Mouse (Mus musculus): ENCODE results near the gene Plek. TPM values are rescaled to one million over a fixed set of nuclear protein-coding genes. Genes with fewer than 3 reads are reported as not detected.

Gene Plek
- polyA plus RNA-seq, 1 experiment from 2014 or later, result 1.6 TPM

DNA sequence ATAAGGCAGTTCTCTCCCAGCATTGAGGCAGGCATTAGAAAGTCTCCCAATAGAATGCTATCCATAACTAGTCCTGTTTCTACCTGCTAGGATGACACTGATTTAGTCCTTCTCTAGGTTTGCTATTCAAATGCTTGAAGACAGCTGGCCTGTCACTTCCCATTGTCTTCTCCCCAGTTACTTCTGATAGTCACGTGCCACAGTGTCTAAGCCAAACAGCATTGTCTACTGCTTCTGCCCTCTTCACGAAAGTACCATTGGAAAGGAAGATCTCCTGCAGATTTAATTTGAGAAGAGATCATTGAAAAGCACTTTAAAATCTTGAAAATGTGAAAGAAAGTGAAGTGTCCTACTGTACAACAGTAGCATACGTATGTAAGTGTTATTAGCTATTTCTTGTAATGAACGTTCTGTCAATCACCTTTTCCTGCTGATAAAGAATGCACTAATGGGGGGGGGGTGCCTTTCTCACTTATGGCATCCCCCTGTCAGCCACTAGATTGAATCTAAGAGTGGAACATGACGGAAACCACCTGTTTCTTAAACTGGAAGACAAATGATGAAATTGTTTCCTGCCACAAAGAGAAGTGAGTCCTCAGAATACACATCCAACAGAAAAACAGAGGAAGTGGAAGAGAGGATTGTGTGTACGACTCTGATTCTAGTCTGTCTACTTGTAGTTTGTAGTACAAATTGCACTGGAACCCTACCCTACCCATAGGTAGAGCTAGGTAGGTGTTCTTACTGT, 95.9 kb downstream of the Plek start:
- no peak for ATAC-seq (ENCODE audit: low FRiP score, low TSS enrichment)
- WGBS, result 90% methylated on average over 6 of the region's 6 CpGs

DNA sequence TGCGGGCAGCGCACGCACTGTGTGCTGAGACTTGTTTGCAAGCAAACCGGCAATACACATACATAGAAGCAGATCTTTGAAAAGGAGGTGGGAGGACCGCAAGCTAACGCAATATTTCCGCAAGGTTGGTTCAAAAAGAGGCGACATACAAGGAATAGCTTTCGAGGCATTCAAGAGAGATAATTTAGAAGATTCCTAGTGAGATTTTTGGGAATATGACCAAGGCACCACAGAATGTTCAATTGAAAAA, 100.5 kb downstream of the Plek start:
- ATAC-seq (ENCODE audit: low FRiP score, low TSS enrichment), result no peak
- peak overlapping the region; percentile 83 for H3K9ac ChIP-seq (replicated peaks; ENCODE audit: low read length)
- peaks cover 12% of the 10 kb centered on the region; the same call in 1 of the 2 replicates for H3K4me1 ChIP-seq (ENCODE audit: insufficient read depth, low read length)
- peak overlapping the region; percentile 79 for H3K4me3 ChIP-seq (ENCODE audit: low read length)
- H3K27me3 ChIP-seq (ENCODE audit: insufficient read depth, low read length), result no peaks in the 10 kb centered on the region
- H3K27ac ChIP-seq (ENCODE audit: low read length), result peak overlapping the region; percentile 73
- peak overlapping the region; percentile 87 for H3K4me2 ChIP-seq (replicated peaks; ENCODE audit: low read depth, low read length)
- 2% methylated on average over 9 of the region's 9 CpGs for WGBS
- no peaks in the 10 kb centered on the region for H3K9me3 ChIP-seq (ENCODE audit: low read length)
- H3K36me3 ChIP-seq (ENCODE audit: insufficient read depth, low read length), result no peaks in the 10 kb centered on the region; the same call in 1 of the 2 replicates

More for the DNA sequence above, 95.9 kb downstream of the Plek start:
- Histone ChIP-seq H3K27me3 (ENCODE audit: insufficient read depth, low read length) (no peaks in the 10 kb centered on the region), H3K9ac (replicated peaks; ENCODE audit: low read length) (no peak overlapping the region), H3K36me3 (ENCODE audit: insufficient read depth, low read length) (peaks cover 3% of the 10 kb centered on the region; the same call in 1 of the 2 replicates), H3K4me2 (replicated peaks; ENCODE audit: low read depth, low read length) (no peak overlapping the region), H3K9me3 (ENCODE audit: low read length) (no peaks in the 10 kb centered on the region), H3K4me3 (ENCODE audit: low read length) (no peak overlapping the region), H3K27ac (ENCODE audit: low read length) (no peak overlapping the region), H3K4me1 (ENCODE audit: insufficient read depth, low read length) (no peaks in the 10 kb centered on the region)

DNA sequence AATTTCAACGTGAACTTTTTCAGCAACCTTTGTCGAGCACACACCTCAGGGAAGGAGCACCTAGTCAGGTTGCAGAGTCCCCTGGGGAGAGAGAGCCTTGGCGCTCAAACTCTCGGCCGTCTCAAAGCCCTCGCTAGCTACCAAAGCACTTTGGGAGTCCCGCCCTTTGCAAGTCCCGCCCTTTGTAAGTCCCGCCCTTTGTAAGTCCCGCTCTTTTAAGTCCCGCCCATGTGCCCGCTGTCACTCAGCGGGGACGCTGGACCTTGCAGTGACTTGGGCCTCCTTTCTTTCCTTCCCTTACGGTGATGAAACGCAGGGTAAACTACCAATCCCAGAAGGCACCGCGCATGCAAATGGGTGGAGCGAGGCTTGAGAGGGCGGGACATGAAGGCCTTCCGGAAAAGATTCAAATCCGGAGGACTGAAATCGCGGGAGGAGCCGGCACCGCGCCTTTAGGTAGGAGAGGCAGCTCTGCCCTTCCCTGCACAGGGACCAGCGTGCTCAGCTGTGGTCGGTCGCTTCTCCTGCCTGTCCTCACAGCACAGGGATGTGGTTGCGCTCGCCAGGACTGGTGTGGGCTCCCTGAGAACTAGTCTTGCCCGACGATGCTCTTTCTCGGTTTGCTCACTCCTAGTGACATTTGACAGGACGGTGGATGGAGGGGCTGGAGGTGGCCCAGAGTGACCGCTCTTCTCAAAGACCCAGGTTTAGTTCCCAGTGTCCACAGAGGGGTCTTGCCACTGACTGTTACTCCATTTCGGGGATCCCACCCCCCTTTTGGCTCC, 101.0 kb downstream of the Plek start, which contains the start of gene Fbxo48:
Fbxo48 (plus strand) TSS at position 400 of the 785 bp plus-strand sequence.
- H3K27me3 ChIP-seq (ENCODE audit: insufficient read depth, low read length), result no peaks in the 10 kb centered on the region
- peak within 1 kb of the TSS; percentile 73 for H3K27ac ChIP-seq (ENCODE audit: low read length)
- peak within 1 kb of the TSS; percentile 79 for H3K4me3 ChIP-seq (ENCODE audit: low read length)
- no peaks in the 10 kb centered on the region for H3K9me3 ChIP-seq (ENCODE audit: low read length)
- H3K9ac ChIP-seq (replicated peaks; ENCODE audit: low read length), result peak within 1 kb of the TSS; percentile 83
- no peaks in the 10 kb centered on the region; the same call in 1 of the 2 replicates for H3K36me3 ChIP-seq (ENCODE audit: insufficient read depth, low read length)
- 0% methylated on average over 38 of the region's 38 CpGs for WGBS
- peak; percentile 100 for ATAC-seq (ENCODE audit: low FRiP score, low TSS enrichment)
- peak within 1 kb of the TSS; percentile 87 for H3K4me2 ChIP-seq (replicated peaks; ENCODE audit: low read depth, low read length)
- peaks cover 12% of the 10 kb centered on the region; the same call in 1 of the 2 replicates for H3K4me1 ChIP-seq (ENCODE audit: insufficient read depth, low read length)

DNA sequence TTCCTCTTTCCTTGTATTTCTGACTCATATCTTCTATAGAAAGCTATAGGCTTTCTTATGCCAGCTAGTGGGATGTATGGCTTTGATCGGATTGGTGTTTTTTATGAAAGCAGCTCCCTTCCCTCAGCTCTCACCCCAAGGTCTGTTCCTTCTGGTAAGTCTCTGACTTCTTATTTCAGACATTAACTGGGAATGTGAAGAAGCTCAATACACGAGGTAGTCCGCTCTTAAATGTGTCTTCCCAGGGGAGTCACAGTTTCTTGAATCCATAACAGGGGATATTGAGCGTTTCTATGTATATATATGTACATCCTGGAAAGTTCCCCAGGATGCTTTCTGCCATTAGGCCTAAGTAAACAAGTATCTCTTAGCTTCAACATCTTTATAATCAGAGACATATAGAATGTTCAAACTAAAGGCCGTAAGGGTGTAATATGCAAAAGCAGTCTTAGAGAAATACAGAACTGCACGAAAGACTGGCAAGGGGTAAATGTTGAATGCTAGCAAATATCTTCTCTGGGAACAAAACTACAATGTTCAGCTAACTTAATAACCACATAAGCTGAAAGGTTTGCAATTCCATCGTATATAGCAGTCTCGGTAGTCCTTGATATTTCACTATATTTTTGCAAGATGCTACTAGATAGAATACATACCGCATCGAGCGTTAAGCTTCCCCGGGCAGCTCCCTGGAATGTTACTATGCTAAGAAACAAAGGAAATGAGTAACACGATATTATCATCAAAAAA, 101.8 kb downstream of the Plek start:
- no peak for ATAC-seq (ENCODE audit: low FRiP score, low TSS enrichment)
- Histone ChIP-seq H3K27ac (ENCODE audit: low read length) (peak overlapping the region; percentile 34; the same call in 1 of the 2 replicates), H3K4me2 (replicated peaks; ENCODE audit: low read depth, low read length) (peak overlapping the region; percentile 57), H3K9me3 (ENCODE audit: low read length) (no peaks in the 10 kb centered on the region), H3K4me3 (ENCODE audit: low read length) (peak overlapping the region; percentile 79), H3K4me1 (ENCODE audit: insufficient read depth, low read length) (peaks cover 12% of the 10 kb centered on the region; the same call in 1 of the 2 replicates), H3K36me3 (ENCODE audit: insufficient read depth, low read length) (no peaks in the 10 kb centered on the region), H3K27me3 (ENCODE audit: insufficient read depth, low read length) (no peaks in the 10 kb centered on the region), H3K9ac (replicated peaks; ENCODE audit: low read length) (peak overlapping the region; percentile 79)
- WGBS, result 31% methylated on average over 13 of the region's 13 CpGs

DNA sequence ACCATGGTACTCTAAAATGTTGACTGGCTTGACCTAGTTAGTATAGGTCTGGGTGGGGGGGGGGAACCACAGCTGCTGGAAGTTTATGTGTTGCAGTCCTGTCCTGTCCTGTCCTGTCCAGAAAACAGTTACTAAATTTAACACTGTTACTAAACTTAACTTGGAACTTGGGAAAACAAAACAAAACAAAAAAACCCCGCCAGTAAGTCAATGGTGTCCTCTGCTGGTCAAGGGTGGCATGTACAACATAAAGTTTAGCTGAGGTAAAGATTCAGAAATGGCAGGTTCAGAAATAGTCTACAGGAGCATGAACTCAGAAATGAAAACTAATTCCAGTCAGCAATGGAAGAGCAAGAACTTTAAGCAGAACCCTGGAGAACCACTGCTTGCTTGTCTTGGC, 103.4 kb downstream of the Plek start:
- Histone ChIP-seq H3K27ac (ENCODE audit: low read length) (no peak overlapping the region), H3K27me3 (ENCODE audit: insufficient read depth, low read length) (no peaks in the 10 kb centered on the region), H3K4me3 (ENCODE audit: low read length) (no peak overlapping the region), H3K4me1 (ENCODE audit: insufficient read depth, low read length) (peaks cover 12% of the 10 kb centered on the region; the same call in 1 of the 2 replicates), H3K9me3 (ENCODE audit: low read length) (no peaks in the 10 kb centered on the region), H3K9ac (replicated peaks; ENCODE audit: low read length) (no peak overlapping the region), H3K4me2 (replicated peaks; ENCODE audit: low read depth, low read length) (no peak overlapping the region), H3K36me3 (ENCODE audit: insufficient read depth, low read length) (no peaks in the 10 kb centered on the region)
- no peak for ATAC-seq (ENCODE audit: low FRiP score, low TSS enrichment)
- WGBS, result 13% methylated on average over 1 of the region's 1 CpGs

DNA sequence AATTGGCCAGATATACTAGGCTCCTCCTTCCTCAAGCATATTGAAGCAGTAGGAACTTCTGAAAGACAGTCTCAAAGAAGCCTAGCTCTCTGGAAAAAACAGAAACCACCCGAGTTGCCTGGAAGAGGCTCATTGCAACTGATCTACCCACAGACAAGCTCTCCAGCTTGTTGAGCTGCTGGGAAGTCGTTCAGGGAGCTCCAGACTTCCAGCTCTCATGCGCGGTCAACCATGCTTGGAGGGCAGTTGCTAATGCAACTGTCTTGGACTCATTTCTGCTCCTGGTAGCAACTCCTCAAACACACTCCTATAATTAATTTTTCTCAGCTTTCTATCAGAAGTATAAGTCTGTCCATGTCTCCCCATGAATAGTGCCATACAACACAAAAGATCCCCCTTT, 109.2 kb downstream of the Plek start:
- no peak overlapping the region for H3K27ac ChIP-seq (ENCODE audit: low read length)
- no peaks in the 10 kb centered on the region for H3K9me3 ChIP-seq (ENCODE audit: low read length)
- H3K36me3 ChIP-seq (ENCODE audit: insufficient read depth, low read length), result no peaks in the 10 kb centered on the region
- H3K4me3 ChIP-seq (ENCODE audit: low read length), result no peak overlapping the region
- WGBS, result 83% methylated on average over 4 of the region's 4 CpGs
- ATAC-seq (ENCODE audit: low FRiP score, low TSS enrichment), result no peak
- H3K4me2 ChIP-seq (replicated peaks; ENCODE audit: low read depth, low read length), result no peak overlapping the region
- H3K27me3 ChIP-seq (ENCODE audit: insufficient read depth, low read length), result no peaks in the 10 kb centered on the region
- H3K4me1 ChIP-seq (ENCODE audit: insufficient read depth, low read length), result no peaks in the 10 kb centered on the region
- no peak overlapping the region for H3K9ac ChIP-seq (replicated peaks; ENCODE audit: low read length)

DNA sequence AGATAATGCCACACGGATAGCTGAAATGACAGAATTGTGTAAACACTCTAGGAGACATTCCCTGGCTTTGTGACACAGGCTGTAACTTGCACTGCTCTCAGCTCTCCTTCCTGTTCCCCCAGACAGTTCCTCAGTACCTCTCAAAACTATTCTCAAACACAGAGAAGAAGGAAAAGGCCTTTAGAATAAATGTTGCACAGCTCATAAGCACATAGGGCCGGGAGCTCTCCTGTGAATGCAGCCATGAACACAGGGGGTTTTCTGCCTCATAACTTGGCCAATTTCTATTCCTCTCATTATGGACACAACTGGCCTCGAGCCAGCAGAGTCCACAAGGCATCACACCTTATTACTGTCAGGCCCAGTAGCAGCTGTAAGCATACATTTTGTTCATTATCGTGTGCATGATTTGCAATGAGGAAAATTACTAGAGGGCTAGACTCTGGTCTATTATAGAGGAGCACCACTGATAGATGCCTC, 110.2 kb downstream of the Plek start:
- H3K4me1 ChIP-seq (ENCODE audit: insufficient read depth, low read length), result no peaks in the 10 kb centered on the region
- H3K9me3 ChIP-seq (ENCODE audit: low read length), result no peaks in the 10 kb centered on the region
- WGBS, result 66% methylated on average over 4 of the region's 4 CpGs
- H3K27me3 ChIP-seq (ENCODE audit: insufficient read depth, low read length), result no peaks in the 10 kb centered on the region
- ATAC-seq (ENCODE audit: low FRiP score, low TSS enrichment), result no peak
- no peak overlapping the region for H3K4me3 ChIP-seq (ENCODE audit: low read length)
- no peak overlapping the region for H3K9ac ChIP-seq (replicated peaks; ENCODE audit: low read length)
- no peak overlapping the region for H3K4me2 ChIP-seq (replicated peaks; ENCODE audit: low read depth, low read length)
- no peaks in the 10 kb centered on the region for H3K36me3 ChIP-seq (ENCODE audit: insufficient read depth, low read length)
- H3K27ac ChIP-seq (ENCODE audit: low read length), result no peak overlapping the region

DNA sequence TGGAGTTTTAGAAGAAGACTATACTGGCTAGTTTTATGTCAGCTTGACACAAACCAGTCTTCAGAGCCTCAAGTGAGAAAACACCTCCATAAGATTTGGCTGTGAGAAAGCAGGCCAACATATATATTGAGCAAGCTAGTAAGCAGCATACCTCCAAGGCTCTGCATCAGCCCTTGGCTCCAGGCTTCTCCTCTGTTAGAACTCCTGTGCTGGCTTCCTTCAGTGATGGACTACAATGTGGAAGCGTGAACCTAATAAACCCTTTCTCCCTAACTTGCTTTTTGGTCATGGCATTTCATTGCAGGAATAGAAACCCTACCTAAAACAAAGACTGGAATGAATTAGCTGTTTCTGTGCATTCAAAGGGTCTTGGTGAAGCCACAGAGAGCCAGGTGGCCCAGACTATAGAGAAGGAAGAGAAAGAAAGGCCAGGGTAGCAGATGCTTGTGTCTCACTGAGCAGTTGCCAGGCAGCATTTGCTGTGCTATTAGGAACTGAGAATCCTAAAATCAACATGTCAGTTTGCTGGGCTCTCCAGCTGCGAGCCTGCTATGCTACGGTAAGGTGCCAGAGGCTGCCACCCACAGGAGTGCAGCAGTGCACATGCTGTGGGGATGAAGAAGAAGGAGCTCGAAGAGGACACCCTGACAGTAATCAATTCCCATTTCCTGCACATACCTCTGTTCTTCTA, 110.9 kb downstream of the Plek start:
- no peak overlapping the region for H3K27ac ChIP-seq (ENCODE audit: low read length)
- H3K9ac ChIP-seq (replicated peaks; ENCODE audit: low read length), result no peak overlapping the region
- H3K4me2 ChIP-seq (replicated peaks; ENCODE audit: low read depth, low read length), result no peak overlapping the region
- 75% methylated on average over 4 of the region's 4 CpGs for WGBS
- H3K4me3 ChIP-seq (ENCODE audit: low read length), result no peak overlapping the region
- H3K9me3 ChIP-seq (ENCODE audit: low read length), result peaks cover 3% of the 10 kb centered on the region
- H3K36me3 ChIP-seq (ENCODE audit: insufficient read depth, low read length), result no peaks in the 10 kb centered on the region
- no peak for ATAC-seq (ENCODE audit: low FRiP score, low TSS enrichment)
- no peaks in the 10 kb centered on the region for H3K4me1 ChIP-seq (ENCODE audit: insufficient read depth, low read length)
- H3K27me3 ChIP-seq (ENCODE audit: insufficient read depth, low read length), result no peaks in the 10 kb centered on the region

DNA sequence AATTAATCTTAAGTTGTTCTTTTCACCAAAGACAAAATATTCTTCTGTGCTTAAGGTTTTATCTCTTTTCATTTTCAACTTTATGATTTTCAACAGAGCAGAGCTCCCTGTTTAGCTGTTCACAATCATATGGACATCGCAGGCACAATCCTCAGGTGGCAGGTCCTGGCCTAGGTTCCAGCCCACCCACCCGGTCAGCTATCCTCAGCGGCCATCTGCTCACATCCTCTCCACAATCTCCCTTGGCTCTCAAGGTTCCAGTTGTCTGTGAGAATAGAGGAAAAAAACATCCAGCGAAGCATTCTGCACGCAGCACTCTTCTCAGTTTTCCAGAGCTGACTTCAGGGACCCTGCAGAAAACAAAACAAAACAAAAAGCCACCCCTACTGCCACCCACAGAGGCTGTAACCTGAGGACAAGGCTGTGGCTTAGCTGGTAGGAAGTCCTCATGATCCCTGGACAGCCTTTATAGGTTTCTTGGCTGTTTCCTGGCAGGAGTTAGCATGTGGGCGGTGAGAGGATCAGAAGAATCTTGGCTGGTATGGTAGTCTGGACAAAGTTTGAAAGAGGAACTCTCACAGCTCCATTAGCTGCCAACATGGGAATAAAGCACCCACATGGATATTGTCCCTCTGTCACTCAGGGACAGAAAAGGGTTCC, 116.5 kb downstream of the Plek start:
- H3K27ac ChIP-seq (ENCODE audit: low read length), result no peak overlapping the region
- peaks cover 3% of the 10 kb centered on the region for H3K9me3 ChIP-seq (ENCODE audit: low read length)
- no peak overlapping the region for H3K9ac ChIP-seq (replicated peaks; ENCODE audit: low read length)
- H3K36me3 ChIP-seq (ENCODE audit: insufficient read depth, low read length), result no peaks in the 10 kb centered on the region
- WGBS, result 54% methylated on average over 6 of the region's 6 CpGs
- ATAC-seq (ENCODE audit: low FRiP score, low TSS enrichment), result no peak
- no peak overlapping the region for H3K4me2 ChIP-seq (replicated peaks; ENCODE audit: low read depth, low read length)
- H3K4me3 ChIP-seq (ENCODE audit: low read length), result no peak overlapping the region
- H3K4me1 ChIP-seq (ENCODE audit: insufficient read depth, low read length), result no peaks in the 10 kb centered on the region
- no peaks in the 10 kb centered on the region for H3K27me3 ChIP-seq (ENCODE audit: insufficient read depth, low read length)

All from kidney, embryonic 16.5 days (tissue).